Mouse (Mus musculus) E14TG2a.4 (cell line): Measurements from ENCODE around the gene H2-Oa.

ENCODE experiments used
- CTCF ChIP-seq: conservative IDR thresholded peaks from 2 replicates; pipeline ENCODE4 v1.5.1; 2014; ENCODE audit warnings: low read length
- NANOG ChIP-seq: IDR thresholded peaks from 2 replicates; pipeline ENCODE4 v1.6.1; 2014; ENCODE audit warnings: borderline replicate concordance, low read length, mixed read lengths
- POU5F1 ChIP-seq: IDR thresholded peaks from 2 replicates; pipeline ENCODE4 v1.6.1; 2014; ENCODE audit warnings: low read length, borderline replicate concordance

DNA sequence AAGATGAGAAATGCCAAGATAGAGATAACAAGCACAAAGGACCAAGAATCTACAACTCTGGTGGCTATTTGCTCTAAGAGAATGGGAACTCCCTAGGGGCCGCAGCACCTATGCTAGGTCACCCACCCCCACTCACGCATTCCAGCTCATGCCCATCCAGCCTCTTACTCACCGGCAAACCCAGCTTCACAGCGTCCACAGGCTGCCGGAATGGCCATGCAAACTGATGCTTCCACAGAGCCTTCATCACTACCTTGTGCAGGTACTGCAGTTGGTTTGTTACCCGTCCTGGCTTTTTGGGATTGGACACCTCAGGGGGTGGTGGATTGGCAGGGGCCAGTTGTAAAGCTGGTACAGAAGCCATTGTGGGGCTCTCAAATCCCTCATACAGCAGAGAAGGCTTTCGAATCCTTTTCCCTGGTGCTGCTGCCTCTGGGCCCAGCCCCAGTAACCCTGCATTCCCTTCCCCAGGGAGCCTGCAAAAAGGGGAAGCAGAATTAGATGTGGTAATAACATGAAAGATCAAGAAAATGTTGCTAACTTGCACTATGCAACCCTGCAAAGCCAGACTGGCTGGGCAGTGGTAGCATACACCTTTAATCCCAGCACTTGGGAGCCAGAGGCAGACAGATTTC is 24.7 kb downstream of the H2-Oa start:
- no peak for TF ChIP-seq CTCF
- TF ChIP-seq NANOG, result no peak
- TF ChIP-seq POU5F1, result no peak
